Mouse (Mus musculus) liver, embryonic 15.5 days (tissue): ENCODE measurements around the gene Fbn1. TPM values are rescaled to one million over a fixed set of nuclear protein-coding genes. Genes with fewer than 3 reads are reported as not detected.
"Not testable (repeated sequence)": the region's sequence is repeated elsewhere in the genome, so short reads cannot be mapped to it uniquely, and the experiment has no call there.

Source experiments
- ATAC-seq: fragments of 200-750 bp; cut with Nextera tagmentation; 2 replicates; pipeline ENCODE4 v1.8.0; 2017; ENCODE audit warnings: moderate number of reproducible peaks, mild to moderate bottlenecking, moderate library complexity; ENCODE audit not compliant: insufficient read depth
- H3K27ac ChIP-seq: fragments of 300-500 bp; sonication (generic); replicated peaks from 2 replicates; pipeline ENCODE4 v1.5.1; 2015; ENCODE audit warnings: mild to moderate bottlenecking, inconsistent platforms
- H3K27me3 ChIP-seq: fragments of 300-500 bp; sonication (generic); 2 replicates; pipeline ENCODE4 v1.6.1; 2015; ENCODE audit warnings: mild to moderate bottlenecking, inconsistent platforms
- H3K36me3 ChIP-seq: fragments of 300-500 bp; sonication (generic); replicated peaks from 2 replicates; pipeline ENCODE4 v1.6.1; 2015; ENCODE audit warnings: moderate library complexity, mild to moderate bottlenecking, inconsistent platforms
- H3K4me1 ChIP-seq: fragments of 300-500 bp; sonication (generic); replicated peaks from 2 replicates; pipeline ENCODE4 v1.6.1; 2015; ENCODE audit warnings: inconsistent platforms
- H3K4me2 ChIP-seq: fragments of 300-500 bp; sonication (generic); 2 replicates; pipeline ENCODE4 v1.6.1; 2015; ENCODE audit warnings: moderate library complexity, mild to moderate bottlenecking, inconsistent platforms
- H3K4me3 ChIP-seq: fragments of 300-500 bp; sonication (generic); replicated peaks from 2 replicates; pipeline ENCODE4 v1.5.1; 2015; ENCODE audit warnings: mild to moderate bottlenecking, inconsistent platforms
- H3K9ac ChIP-seq: fragments of 300-500 bp; sonication (generic); 2 replicates; pipeline ENCODE4 v1.6.1; 2015; ENCODE audit warnings: moderate library complexity, mild to moderate bottlenecking, inconsistent platforms
- H3K9me3 ChIP-seq: fragments of 300-500 bp; sonication (generic); replicated peaks from 2 replicates; pipeline ENCODE4 v1.6.1; 2016; ENCODE audit warnings: inconsistent platforms
- WGBS: fragments of 180-500 bp; shearing (Covaris S2); methylation state at CpG from one replicate; pipeline ENCODE4 v1.1.7; 2015; ENCODE audit warnings: mixed read lengths; ENCODE audit not compliant: insufficient replicate concordance; 5-methylcytosine and 5-hydroxymethylcytosine counted together
- polyA plus RNA-seq: library from polyadenylated mRNA; unstranded; fragments of >200 nt; fragmentation: Nextera tagmentation; extraction: Ambion mirVana; gene quantifications from 2 replicates; pipeline ENCODE4 v1.2.1, GENCODE M21; 2015

The Fbn1 gene
- polyA plus RNA-seq, 1 experiment from 2014 or later, result 1.1 TPM

- Histone ChIP-seq H3K27me3 (no peaks in the 10 kb centered on the region), H3K4me1 (no peaks in the 10 kb centered on the region), H3K4me3 (no peak overlapping the region), H3K4me2 (no peak overlapping the region), H3K9me3 (no peaks in the 10 kb centered on the region), H3K27ac (no peak overlapping the region), H3K36me3 (no peaks in the 10 kb centered on the region), H3K9ac (no peak overlapping the region)
- ATAC-seq, result no peak
- WGBS, result 20% methylated on average over 14 of the region's 14 CpGs
Observed at GRCm38 (mm10) chr2:125282334-125283206, 225.2 kb downstream of the Fbn1 start.

- 67% methylated on average over 9 of the region's 9 CpGs for WGBS
- not testable (repeated sequence) for ATAC-seq
Observed at GRCm38 (mm10) chr2:125279995-125280394, 227.8 kb downstream of the Fbn1 start.

DNA sequence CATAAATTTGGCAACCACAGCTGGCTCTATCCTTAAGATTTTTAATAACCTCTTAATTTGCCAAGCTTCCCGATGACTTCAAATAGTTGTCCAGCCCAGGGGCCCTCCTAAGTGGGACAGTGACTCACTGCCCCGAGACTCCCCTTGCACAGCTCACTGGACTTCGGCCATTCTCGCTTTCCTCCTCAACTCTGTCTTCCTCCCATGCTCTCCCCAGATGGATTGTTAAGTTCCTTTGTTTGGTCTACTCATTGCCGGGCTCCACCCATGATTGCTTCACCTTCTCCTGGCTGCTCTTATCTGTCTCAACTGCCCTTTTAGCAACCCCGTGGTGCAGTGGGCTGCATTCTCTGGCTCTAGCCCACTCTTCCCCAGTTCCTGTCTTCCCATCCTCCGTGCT lies 229.3 kb downstream of the Fbn1 start:
- ATAC-seq, result no peak
- Histone ChIP-seq H3K4me3 (no peak overlapping the region), H3K9me3 (no peaks in the 10 kb centered on the region), H3K9ac (no peak overlapping the region), H3K4me1 (no peaks in the 10 kb centered on the region), H3K27ac (no peak overlapping the region), H3K4me2 (no peak overlapping the region), H3K36me3 (no peaks in the 10 kb centered on the region), H3K27me3 (no peaks in the 10 kb centered on the region)
- WGBS, result 24% methylated on average over 7 of the region's 7 CpGs

More at GRCm38 (mm10) chr2:125279995-125280394, 227.8 kb downstream of the Fbn1 start:
- not testable (repeated sequence) for H3K9me3 ChIP-seq, H3K4me1 ChIP-seq, H3K27me3 ChIP-seq, H3K36me3 ChIP-seq, H3K9ac ChIP-seq, H3K27ac ChIP-seq, H3K4me3 ChIP-seq, H3K4me2 ChIP-seq

GRCm38 (mm10) chr2:125276692-125277091 lies 231.1 kb downstream of the Fbn1 start:
- H3K36me3 ChIP-seq, result no peaks in the 10 kb centered on the region
- no peak overlapping the region for H3K4me2 ChIP-seq
- H3K27ac ChIP-seq, result no peak overlapping the region
- H3K27me3 ChIP-seq, result no peaks in the 10 kb centered on the region
- H3K9me3 ChIP-seq, result no peaks in the 10 kb centered on the region
- WGBS, result 60% methylated on average over 5 of the region's 5 CpGs
- no peak for ATAC-seq
- no peaks in the 10 kb centered on the region for H3K4me1 ChIP-seq
- H3K4me3 ChIP-seq, result no peak overlapping the region
- H3K9ac ChIP-seq, result no peak overlapping the region

GRCm38 (mm10) chr2:125275617-125276016 lies 232.2 kb downstream of the Fbn1 start:
- Histone ChIP-seq H3K9ac (no peak overlapping the region), H3K9me3 (no peaks in the 10 kb centered on the region), H3K4me3 (no peak overlapping the region), H3K4me2 (no peak overlapping the region), H3K4me1 (no peaks in the 10 kb centered on the region), H3K27me3 (no peaks in the 10 kb centered on the region), H3K27ac (no peak overlapping the region), H3K36me3 (no peaks in the 10 kb centered on the region)
- ATAC-seq, result no peak
- 58% methylated on average over 5 of the region's 5 CpGs for WGBS

- Histone ChIP-seq H3K27ac (no peak overlapping the region), H3K4me3 (no peak overlapping the region), H3K27me3 (no peaks in the 10 kb centered on the region), H3K36me3 (no peaks in the 10 kb centered on the region), H3K4me2 (no peak overlapping the region), H3K9ac (no peak overlapping the region), H3K9me3 (no peaks in the 10 kb centered on the region), H3K4me1 (no peaks in the 10 kb centered on the region)
- 47% methylated on average over 1 of the region's 1 CpGs for WGBS
- ATAC-seq, result no peak
Observed at GRCm38 (mm10) chr2:125268876-125269275, 238.9 kb downstream of the Fbn1 start.

DNA sequence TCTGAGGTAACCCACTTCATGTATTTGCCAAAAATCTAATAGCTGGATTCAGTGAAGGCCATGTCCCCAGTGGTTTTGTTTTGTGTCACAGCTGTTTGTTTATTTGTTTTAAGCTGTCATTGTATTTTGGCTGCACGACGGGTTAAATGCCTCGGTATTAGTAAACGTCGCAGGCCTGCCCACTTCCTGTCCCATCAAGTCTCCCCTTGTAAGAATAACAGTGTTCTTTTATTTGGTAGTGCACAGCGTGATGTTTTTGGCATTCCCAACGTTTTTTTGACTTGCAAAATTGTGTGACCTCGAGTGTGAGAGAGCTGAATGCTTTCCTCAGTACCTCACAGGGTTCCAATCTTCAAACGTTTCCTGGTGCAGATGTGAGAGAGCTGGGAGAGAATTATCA lies 244.0 kb downstream of the Fbn1 start:
- Histone ChIP-seq H3K4me1 (no peaks in the 10 kb centered on the region), H3K27me3 (no peaks in the 10 kb centered on the region), H3K27ac (no peak overlapping the region), H3K9ac (no peak overlapping the region), H3K36me3 (peaks cover 14% of the 10 kb centered on the region), H3K4me2 (no peak overlapping the region), H3K4me3 (no peak overlapping the region), H3K9me3 (no peaks in the 10 kb centered on the region)
- 24% methylated on average over 9 of the region's 9 CpGs for WGBS
- ATAC-seq, result no peak

- Histone ChIP-seq H3K4me3 (no peak overlapping the region), H3K36me3 (peaks cover 19% of the 10 kb centered on the region), H3K9me3 (no peaks in the 10 kb centered on the region), H3K27ac (no peak overlapping the region), H3K4me1 (no peaks in the 10 kb centered on the region), H3K4me2 (no peak overlapping the region), H3K9ac (no peak overlapping the region), H3K27me3 (no peaks in the 10 kb centered on the region)
- no peak for ATAC-seq
- 31% methylated on average over 5 of the region's 5 CpGs for WGBS
Observed at GRCm38 (mm10) chr2:125263056-125263455, 244.7 kb downstream of the Fbn1 start.

GRCm38 (mm10) chr2:125260326-125260725 lies 247.5 kb downstream of the Fbn1 start:
- H3K36me3 ChIP-seq, result peaks cover 46% of the 10 kb centered on the region
- H3K9me3 ChIP-seq, result no peaks in the 10 kb centered on the region
- no peaks in the 10 kb centered on the region for H3K27me3 ChIP-seq
- ATAC-seq, result no peak
- no peak overlapping the region for H3K9ac ChIP-seq
- no peak overlapping the region for H3K4me3 ChIP-seq
- H3K4me1 ChIP-seq, result no peaks in the 10 kb centered on the region
- 65% methylated on average over 2 of the region's 2 CpGs for WGBS
- H3K27ac ChIP-seq, result no peak overlapping the region
- no peak overlapping the region for H3K4me2 ChIP-seq

DNA sequence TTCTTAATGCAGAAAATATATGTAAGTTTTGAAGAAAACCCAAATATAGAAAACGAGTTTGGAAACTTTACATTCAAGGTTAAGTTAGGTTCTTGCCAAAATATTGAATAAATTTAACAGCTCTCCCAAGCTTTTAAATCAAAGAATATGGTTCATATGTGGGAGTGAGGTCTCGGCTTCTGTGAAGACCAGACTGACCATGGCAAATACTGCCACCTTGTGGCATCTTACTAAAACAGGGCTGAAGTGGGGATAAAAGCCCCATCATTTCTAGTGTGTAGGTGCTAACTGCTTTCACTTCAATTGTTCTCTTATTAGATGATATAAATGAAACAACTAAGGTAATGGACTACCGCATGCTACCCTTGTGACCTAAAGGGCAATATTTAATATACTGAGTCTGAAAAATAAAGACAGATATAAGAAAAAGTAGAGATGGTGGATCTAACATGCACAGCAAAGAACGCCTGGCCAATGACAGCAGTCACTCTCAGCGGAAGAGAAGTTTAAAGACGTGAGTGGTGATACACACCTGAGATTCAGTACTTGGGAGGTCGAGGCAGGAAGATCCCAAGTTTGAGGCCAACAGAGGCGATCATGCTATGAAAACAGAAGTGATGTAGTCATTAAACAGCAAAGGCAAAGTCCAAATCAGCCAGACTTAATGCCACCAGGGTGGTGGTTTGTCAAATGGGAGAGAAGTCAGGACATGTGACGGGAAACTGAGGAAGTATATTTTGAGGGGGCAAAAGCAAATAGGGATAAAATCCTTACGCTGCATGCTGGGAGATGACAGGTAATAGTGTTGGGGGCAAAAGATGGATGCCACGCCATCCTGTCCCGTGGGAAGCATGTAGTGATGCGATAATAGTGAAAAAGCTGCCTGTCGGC lies 248.3 kb downstream of the Fbn1 start:
- ATAC-seq, result no peak
- H3K4me3 ChIP-seq, result no peak overlapping the region
- H3K9ac ChIP-seq, result no peak overlapping the region
- peaks cover 53% of the 10 kb centered on the region for H3K36me3 ChIP-seq
- H3K27ac ChIP-seq, result no peak overlapping the region
- no peaks in the 10 kb centered on the region for H3K4me1 ChIP-seq
- no peaks in the 10 kb centered on the region for H3K9me3 ChIP-seq
- no peak overlapping the region for H3K4me2 ChIP-seq
- no peaks in the 10 kb centered on the region for H3K27me3 ChIP-seq
- WGBS, result 74% methylated on average over 14 of the region's 14 CpGs

GRCm38 (mm10) chr2:125255886-125256285 lies 251.9 kb downstream of the Fbn1 start:
- Histone ChIP-seq H3K9me3 (no peaks in the 10 kb centered on the region), H3K4me2 (no peak overlapping the region), H3K4me3 (no peak overlapping the region), H3K27me3 (no peaks in the 10 kb centered on the region), H3K9ac (no peak overlapping the region), H3K36me3 (peaks cover 89% of the 10 kb centered on the region), H3K27ac (no peak overlapping the region), H3K4me1 (peaks cover 17% of the 10 kb centered on the region)
- ATAC-seq, result no peak
- 61% methylated on average over 3 of the region's 3 CpGs for WGBS
